Mouse (Mus musculus) thymus, adult 2 months (tissue): ENCODE data around the gene Hoxd4. TPM values are rescaled to one million over a fixed set of nuclear protein-coding genes. Genes with fewer than 3 reads are reported as not detected.

ENCODE experiments used
- DNase-seq: peaks from one replicate; pipeline ENCODE4 v3.0.0; 2021
- H3K27ac ChIP-seq: fragments of 200-500 bp; 2 replicates; pipeline ENCODE4 v1.5.1; 2012; ENCODE audit warnings: low read length, control low read depth; ENCODE audit not compliant: control insufficient read depth, insufficient read depth
- H3K27me3 ChIP-seq: fragments of 200-500 bp; 2 replicates; pipeline ENCODE4 v1.6.1; 2012; ENCODE audit warnings: mild to moderate bottlenecking, low read length, moderate library complexity, mixed read lengths; ENCODE audit not compliant: control insufficient read depth, insufficient read depth
- H3K36me3 ChIP-seq: fragments of 200-500 bp; 2 replicates; pipeline ENCODE4 v1.6.1; 2012; ENCODE audit warnings: mild to moderate bottlenecking, low read length, moderate library complexity; ENCODE audit not compliant: control insufficient read depth, insufficient read depth
- H3K4me1 ChIP-seq: fragments of 200-500 bp; replicated peaks from 2 replicates; pipeline ENCODE4 v1.6.1; 2012; ENCODE audit warnings: low read length; ENCODE audit not compliant: control insufficient read depth, insufficient read depth
- H3K4me3 ChIP-seq: fragments of 200-500 bp; 2 replicates; pipeline ENCODE4 v1.5.1; 2012; ENCODE audit warnings: mild to moderate bottlenecking, low read length, control low read depth, moderate library complexity; ENCODE audit not compliant: control insufficient read depth, insufficient read depth
- CTCF ChIP-seq: fragments of 200-500 bp; IDR thresholded peaks from 2 replicates; pipeline ENCODE4 v1.5.1; 2012; ENCODE audit warnings: mild to moderate bottlenecking, control low read depth, low read length, moderate library complexity, borderline replicate concordance; ENCODE audit not compliant: control insufficient read depth, poor library complexity, insufficient read depth; ENCODE audit errors: extremely low read depth
- POLR2A ChIP-seq: fragments of 200-500 bp; IDR thresholded peaks from 2 replicates; pipeline ENCODE4 v1.6.1; 2012; ENCODE audit warnings: mild to moderate bottlenecking, low read length, control low read depth, moderate library complexity; ENCODE audit not compliant: control insufficient read depth, poor library complexity, insufficient read depth; ENCODE audit errors: extremely low read depth
- WGBS: fragments of 180-500 bp; shearing (Covaris S2); methylation state at CpG from one replicate; pipeline ENCODE4 v1.1.7; 2018; 5-methylcytosine and 5-hydroxymethylcytosine counted together
- polyA plus RNA-seq: library from polyadenylated mRNA; depleted of rRNA; stranded (reverse); fragments of >200 nt; gene quantifications from 2 replicates; pipeline ENCODE4 v1.2.3, GENCODE M21; 2012

Gene Hoxd4
- polyA plus RNA-seq, 1 experiment: 2.3 TPM

DNA sequence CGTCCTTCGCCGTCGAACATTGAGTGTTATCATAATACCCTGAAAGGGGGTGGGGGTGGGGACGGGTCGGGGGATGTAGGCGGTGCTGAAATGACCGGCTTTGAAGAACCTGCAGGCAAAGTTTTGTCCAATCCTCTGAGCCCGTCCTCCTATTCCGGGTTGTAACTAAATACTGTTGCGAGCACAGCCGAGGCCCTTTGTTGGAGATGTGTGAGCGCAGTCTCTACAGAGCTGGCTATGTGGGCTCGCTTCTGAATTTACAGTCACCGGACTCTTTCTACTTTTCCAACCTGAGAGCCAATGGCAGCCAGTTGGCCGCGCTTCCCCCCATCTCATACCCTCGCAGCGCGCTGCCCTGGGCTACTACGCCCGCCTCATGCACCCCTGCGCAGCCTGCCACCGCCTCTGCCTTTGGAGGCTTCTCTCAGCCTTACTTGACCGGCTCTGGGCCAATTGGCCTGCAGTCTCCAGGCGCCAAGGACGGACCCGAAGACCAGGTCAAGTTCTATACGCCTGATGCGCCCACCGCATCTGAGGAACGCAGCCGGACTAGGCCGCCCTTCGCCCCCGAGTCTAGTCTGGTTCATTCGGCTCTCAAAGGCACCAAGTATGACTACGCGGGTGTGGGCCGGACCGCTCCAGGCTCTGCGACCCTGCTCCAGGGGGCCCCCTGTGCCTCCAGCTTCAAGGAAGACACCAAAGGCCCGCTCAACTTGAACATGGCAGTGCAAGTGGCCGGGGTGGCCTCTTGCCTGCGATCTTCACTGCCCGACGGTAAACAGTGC, 36.7 kb upstream of the Hoxd4 start, which contains the start of gene Hoxd12:
Gene Hoxd12, plus strand, starts transcription at position 133 of the 785 bp plus-strand sequence.
- Histone ChIP-seq H3K27ac (no peak within 1 kb of the TSS), H3K4me3 (no peak within 1 kb of the TSS), H3K4me1 (no peaks in the 10 kb centered on the region), H3K36me3 (no peaks in the 10 kb centered on the region), H3K27me3 (peaks cover 40% of the 10 kb centered on the region)
- no peak for DNase-seq
- WGBS: 15% methylated on average over 47 of the region's 47 CpGs
- TF ChIP-seq POLR2A: no peak
- TF ChIP-seq CTCF: no peak

DNA sequence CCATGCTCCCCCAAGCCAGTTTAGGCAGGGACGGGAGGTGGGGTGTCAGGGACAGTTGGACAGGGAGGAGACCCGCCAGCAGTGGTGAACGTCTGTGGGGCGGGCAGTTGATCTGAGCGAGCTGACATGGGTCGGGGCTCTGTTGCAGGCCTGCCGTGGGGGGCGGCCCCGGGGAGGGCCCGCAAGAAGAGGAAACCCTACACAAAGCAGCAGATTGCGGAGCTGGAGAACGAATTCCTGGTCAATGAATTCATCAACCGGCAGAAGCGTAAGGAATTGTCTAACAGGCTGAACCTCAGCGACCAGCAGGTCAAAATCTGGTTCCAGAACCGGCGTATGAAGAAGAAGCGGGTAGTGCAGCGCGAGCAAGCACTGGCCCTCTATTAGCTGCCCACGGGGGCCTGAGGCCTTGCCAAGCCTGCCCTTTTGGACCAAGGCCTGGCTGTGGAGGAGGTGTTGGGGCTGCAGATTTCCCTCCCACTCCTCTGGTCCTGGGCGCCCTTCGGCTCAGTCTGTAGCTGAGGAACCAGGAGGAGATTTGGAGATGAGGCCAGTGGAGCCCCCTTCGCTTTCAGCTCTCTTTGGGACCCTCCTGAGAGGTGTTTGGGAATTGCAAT, 36.0 kb upstream of the Hoxd4 start:
- H3K4me3 ChIP-seq: no peak overlapping the region
- H3K27ac ChIP-seq: no peak overlapping the region
- WGBS: 19% methylated on average over 24 of the region's 24 CpGs
- TF ChIP-seq POLR2A: no peak
- no peak for TF ChIP-seq CTCF
- H3K27me3 ChIP-seq: peaks cover 40% of the 10 kb centered on the region
- no peaks in the 10 kb centered on the region for H3K4me1 ChIP-seq
- no peaks in the 10 kb centered on the region for H3K36me3 ChIP-seq
- DNase-seq: no peak

DNA sequence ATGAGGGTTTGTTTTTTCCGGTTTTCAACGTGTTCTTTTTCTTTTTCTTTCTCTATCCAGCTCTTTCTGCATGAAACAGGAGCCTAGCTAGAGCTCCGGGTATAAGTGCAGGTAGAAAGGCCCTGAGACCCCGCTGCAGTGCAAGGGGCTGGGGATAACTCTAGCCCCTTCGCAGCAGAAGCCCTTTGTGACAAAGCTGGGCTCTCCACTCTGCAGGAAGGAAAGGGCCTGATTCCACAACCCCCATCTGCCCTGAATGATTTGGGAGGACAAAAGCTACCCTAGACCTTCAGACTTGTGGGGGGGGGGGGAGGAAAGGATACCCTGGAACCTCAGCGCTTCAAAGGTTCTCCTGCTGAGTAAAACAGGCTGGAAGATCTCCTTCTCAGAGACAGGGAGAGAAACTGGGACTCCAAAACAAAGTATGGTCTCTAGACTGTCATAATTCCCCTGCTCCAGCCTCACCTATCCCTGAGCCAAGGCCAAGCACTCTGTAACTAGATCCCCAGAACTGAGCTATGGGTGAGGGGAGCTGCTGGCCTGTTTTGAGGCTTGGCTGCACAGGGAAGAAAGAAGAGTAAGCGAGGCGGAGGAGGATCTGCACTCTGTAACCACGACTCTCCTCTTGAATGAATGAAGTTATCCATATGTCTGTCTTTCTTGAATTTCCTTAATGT, 35.2 kb upstream of the Hoxd4 start:
- Histone ChIP-seq H3K4me1 (no peaks in the 10 kb centered on the region), H3K36me3 (no peaks in the 10 kb centered on the region), H3K27me3 (peaks cover 40% of the 10 kb centered on the region), H3K27ac (no peak overlapping the region), H3K4me3 (no peak overlapping the region)
- TF ChIP-seq POLR2A: no peak
- TF ChIP-seq CTCF: no peak
- no peak for DNase-seq
- WGBS: 13% methylated on average over 9 of the region's 9 CpGs

DNA sequence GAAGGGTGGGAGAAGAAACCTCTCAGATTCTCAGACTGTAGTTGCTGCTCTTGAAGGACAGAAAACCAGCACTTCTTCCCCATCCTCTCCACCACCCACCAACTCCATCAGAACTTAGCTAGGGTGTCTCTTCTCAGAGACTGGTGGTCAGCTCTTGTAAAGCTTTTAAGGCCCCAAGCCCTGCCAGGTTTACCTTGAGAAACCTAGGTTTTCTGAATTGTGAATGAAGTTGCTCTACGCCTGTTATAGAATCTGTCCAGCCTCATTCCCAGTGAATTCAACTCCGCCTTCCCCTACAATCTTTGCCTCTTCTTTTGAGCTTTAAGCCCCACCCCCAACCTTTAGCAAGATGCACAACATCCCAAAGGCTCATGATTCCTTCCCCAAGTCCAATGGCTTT, 34.6 kb upstream of the Hoxd4 start:
- no peak for DNase-seq
- Histone ChIP-seq H3K4me3 (no peak overlapping the region), H3K27ac (no peak overlapping the region), H3K27me3 (peaks cover 43% of the 10 kb centered on the region), H3K36me3 (no peaks in the 10 kb centered on the region), H3K4me1 (no peaks in the 10 kb centered on the region)
- 55% methylated on average over 2 of the region's 2 CpGs for WGBS
- TF ChIP-seq POLR2A: no peak

DNA sequence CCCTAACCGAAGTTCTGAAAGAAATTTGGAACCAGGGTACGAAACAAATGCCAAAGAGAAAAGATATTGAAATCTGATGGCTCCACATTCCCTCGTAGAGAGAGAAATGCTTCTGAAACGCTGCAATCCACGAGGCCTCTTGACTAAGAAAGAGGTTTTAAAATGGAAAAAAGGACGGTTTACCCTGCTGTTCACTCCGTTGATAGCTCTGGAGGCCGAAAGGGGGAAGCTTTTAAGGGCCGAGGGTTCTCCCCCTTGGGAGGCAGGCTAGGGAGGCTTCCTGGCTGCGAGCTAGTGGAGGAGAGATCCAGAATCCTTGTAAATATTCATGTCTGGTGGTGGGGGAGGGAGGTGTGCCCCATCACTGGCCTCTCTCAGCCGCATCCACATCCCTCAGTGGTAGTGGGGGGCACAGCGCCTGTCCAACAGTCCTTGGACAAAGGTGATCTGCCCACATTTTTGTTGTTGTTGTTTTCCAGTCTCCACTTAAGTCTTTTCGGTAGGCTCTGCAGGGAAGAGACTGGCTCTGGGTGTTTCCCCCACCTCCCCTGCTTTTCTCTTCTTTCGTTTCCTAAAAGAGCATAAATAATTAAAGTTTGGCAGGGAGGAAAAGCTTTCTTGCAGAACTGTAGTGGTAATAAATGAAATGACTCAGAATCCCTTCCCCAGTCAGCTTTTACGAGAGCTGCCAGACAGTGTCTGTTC, 32.7 kb upstream of the Hoxd4 start, which contains the start of gene Hoxd11:
Gene Hoxd11, plus strand, starts transcription at position 667 of the 705 bp plus-strand sequence.
- WGBS: 7% methylated on average over 15 of the region's 15 CpGs
- no peak for TF ChIP-seq CTCF
- TF ChIP-seq POLR2A: no peak
- no peak for DNase-seq
- no peak within 1 kb of the TSS for H3K4me3 ChIP-seq
- no peaks in the 10 kb centered on the region for H3K4me1 ChIP-seq
- no peak within 1 kb of the TSS for H3K27ac ChIP-seq
- H3K27me3 ChIP-seq: peaks cover 40% of the 10 kb centered on the region
- no peaks in the 10 kb centered on the region for H3K36me3 ChIP-seq

DNA sequence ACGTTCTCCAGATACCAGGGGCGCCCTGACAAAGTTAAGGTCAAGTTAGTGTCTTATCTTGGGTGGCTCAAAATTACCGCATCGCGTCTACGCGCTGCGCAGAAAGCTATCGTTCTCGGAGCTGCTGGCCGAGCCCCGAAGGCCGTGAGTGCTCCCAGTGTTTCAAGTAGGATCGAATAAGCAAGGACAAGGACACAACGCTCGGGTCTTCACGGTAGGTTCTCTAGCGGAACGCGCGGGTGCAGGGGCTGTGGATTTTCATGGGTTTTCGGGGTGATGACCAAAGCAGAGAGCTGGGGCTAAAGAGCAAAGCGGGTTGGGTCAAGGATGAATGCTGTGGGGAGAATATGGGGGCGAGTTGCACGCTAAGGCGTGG, 32.1 kb upstream of the Hoxd4 start:
- Histone ChIP-seq H3K27me3 (peaks cover 35% of the 10 kb centered on the region), H3K4me3 (no peak overlapping the region), H3K4me1 (no peaks in the 10 kb centered on the region), H3K27ac (no peak overlapping the region), H3K36me3 (no peaks in the 10 kb centered on the region)
- TF ChIP-seq POLR2A: no peak
- TF ChIP-seq CTCF: no peak
- no peak for DNase-seq
- WGBS: 6% methylated on average over 26 of the region's 26 CpGs
